Mouse (Mus musculus): ENCODE measurements around the gene Clip3. TPM values are rescaled to one million over a fixed set of nuclear protein-coding genes. Genes with fewer than 3 reads are reported as not detected.

Clip3 gene
- polyA plus RNA-seq, 1 experiment from 2014 or later = 89.7 TPM

- H3K9me3 ChIP-seq (replicated peaks) = no peaks in the 10 kb centered on the region
- ATAC-seq (ENCODE audit: low FRiP score) = no peak
- peaks cover 24% of the 10 kb centered on the region for H3K27me3 ChIP-seq (replicated peaks)
- no peak overlapping the region for H3K9ac ChIP-seq (replicated peaks)
- H3K4me2 ChIP-seq = peak overlapping the region; percentile 56
- WGBS = 57% methylated on average over 18 of the region's 18 CpGs
- H3K4me1 ChIP-seq = peaks cover 37% of the 10 kb centered on the region
- peak overlapping the region; percentile 60; the same call in 1 of the 2 replicates for H3K27ac ChIP-seq (replicated peaks)
- H3K36me3 ChIP-seq = no peaks in the 10 kb centered on the region
- H3K4me3 ChIP-seq (replicated peaks) = peak overlapping the region; percentile 29; the same call in 1 of the 2 replicates
These were observed 41.2 kb downstream of the Clip3 start for GRCm38 (mm10) chr7:30332622-30333259.

GRCm38 (mm10) chr7:30333436-30333835, 41.9 kb downstream of the Clip3 start:
- Histone ChIP-seq H3K9ac (replicated peaks) (no peak overlapping the region), H3K27ac (replicated peaks) (peak overlapping the region; percentile 60), H3K36me3 (no peaks in the 10 kb centered on the region)

GRCm38 (mm10) chr7:30334563-30334962, 43.0 kb downstream of the Clip3 start:
- Histone ChIP-seq H3K4me1 (peaks cover 37% of the 10 kb centered on the region), H3K9ac (replicated peaks) (no peak overlapping the region), H3K4me3 (replicated peaks) (no peak overlapping the region), H3K9me3 (replicated peaks) (no peaks in the 10 kb centered on the region), H3K27ac (replicated peaks) (no peak overlapping the region), H3K36me3 (no peaks in the 10 kb centered on the region), H3K4me2 (no peak overlapping the region), H3K27me3 (replicated peaks) (peaks cover 21% of the 10 kb centered on the region)
- WGBS = 71% methylated on average over 5 of the region's 5 CpGs
- no peak for ATAC-seq (ENCODE audit: low FRiP score)

More at GRCm38 (mm10) chr7:30333436-30333835, 41.9 kb downstream of the Clip3 start:
- H3K9me3 ChIP-seq (replicated peaks) = no peaks in the 10 kb centered on the region
- WGBS = 27% methylated on average over 4 of the region's 4 CpGs
- no peak overlapping the region for H3K4me3 ChIP-seq (replicated peaks)
- no peak overlapping the region for H3K4me2 ChIP-seq
- peaks cover 37% of the 10 kb centered on the region for H3K4me1 ChIP-seq
- peaks cover 24% of the 10 kb centered on the region for H3K27me3 ChIP-seq (replicated peaks)
- ATAC-seq (ENCODE audit: low FRiP score) = peak; percentile 12; the same call in 1 of the 2 replicates

- WGBS = 72% methylated on average over 6 of the region's 6 CpGs
- no peak overlapping the region for H3K4me2 ChIP-seq
- H3K9me3 ChIP-seq (replicated peaks) = no peaks in the 10 kb centered on the region
- no peak overlapping the region for H3K4me3 ChIP-seq (replicated peaks)
- H3K4me1 ChIP-seq = peaks cover 37% of the 10 kb centered on the region
- ATAC-seq (ENCODE audit: low FRiP score) = no peak
- H3K9ac ChIP-seq (replicated peaks) = no peak overlapping the region
- peaks cover 21% of the 10 kb centered on the region for H3K27me3 ChIP-seq (replicated peaks)
- no peak overlapping the region for H3K27ac ChIP-seq (replicated peaks)
- H3K36me3 ChIP-seq = no peaks in the 10 kb centered on the region
These were observed 44.2 kb downstream of the Clip3 start for GRCm38 (mm10) chr7:30335688-30336087.

- Histone ChIP-seq H3K27me3 (replicated peaks) (peaks cover 21% of the 10 kb centered on the region), H3K4me3 (replicated peaks) (no peak overlapping the region), H3K9ac (replicated peaks) (0 out of 2 replicates have a peak overlapping the region, but pooled peaks have one; percentile 17), H3K36me3 (no peaks in the 10 kb centered on the region), H3K4me1 (peaks cover 34% of the 10 kb centered on the region), H3K4me2 (peak overlapping the region; percentile 32), H3K27ac (replicated peaks) (no peak overlapping the region), H3K9me3 (replicated peaks) (no peaks in the 10 kb centered on the region)
- WGBS = under 1% methylated on average over 9 of the region's 9 CpGs
- 0 out of 2 replicates have a peak, but pooled peaks have one; percentile 30 for ATAC-seq (ENCODE audit: low FRiP score)
These were observed 44.9 kb downstream of the Clip3 start for GRCm38 (mm10) chr7:30336384-30336783.

- WGBS = 62% methylated on average over 5 of the region's 5 CpGs
- H3K4me1 ChIP-seq = peaks cover 7% of the 10 kb centered on the region
These were observed 48.0 kb downstream of the Clip3 start for GRCm38 (mm10) chr7:30339432-30340109.

GRCm38 (mm10) chr7:30346635-30347379, 55.3 kb downstream of the Clip3 start:
- Histone ChIP-seq H3K27me3 (replicated peaks) (peaks cover 20% of the 10 kb centered on the region), H3K4me3 (replicated peaks) (no peak overlapping the region), H3K9ac (replicated peaks) (no peak overlapping the region), H3K4me2 (no peak overlapping the region), H3K27ac (replicated peaks) (no peak overlapping the region), H3K9me3 (replicated peaks) (no peaks in the 10 kb centered on the region), H3K4me1 (peaks cover 17% of the 10 kb centered on the region), H3K36me3 (no peaks in the 10 kb centered on the region)
- ATAC-seq (ENCODE audit: low FRiP score) = no peak
- 28% methylated on average over 21 of the region's 21 CpGs for WGBS

More at GRCm38 (mm10) chr7:30339432-30340109, 48.0 kb downstream of the Clip3 start:
- no peak overlapping the region for H3K27ac ChIP-seq (replicated peaks)
- H3K36me3 ChIP-seq = no peaks in the 10 kb centered on the region
- peaks cover 22% of the 10 kb centered on the region for H3K27me3 ChIP-seq (replicated peaks)
- no peaks in the 10 kb centered on the region for H3K9me3 ChIP-seq (replicated peaks)
- no peak for ATAC-seq (ENCODE audit: low FRiP score)
- no peak overlapping the region for H3K9ac ChIP-seq (replicated peaks)
- H3K4me3 ChIP-seq (replicated peaks) = no peak overlapping the region
- H3K4me2 ChIP-seq = no peak overlapping the region

- H3K4me2 ChIP-seq = peak overlapping the region; percentile 53
- peak overlapping the region; percentile 19; the same call in 1 of the 2 replicates for H3K4me3 ChIP-seq (replicated peaks)
- ATAC-seq (ENCODE audit: low FRiP score) = peak; percentile 71
- H3K27me3 ChIP-seq (replicated peaks) = peaks cover 16% of the 10 kb centered on the region
- H3K9me3 ChIP-seq (replicated peaks) = no peaks in the 10 kb centered on the region
- H3K4me1 ChIP-seq = peaks cover 17% of the 10 kb centered on the region
- no peaks in the 10 kb centered on the region for H3K36me3 ChIP-seq
- under 1% methylated on average over 30 of the region's 30 CpGs for WGBS
- H3K9ac ChIP-seq (replicated peaks) = no peak overlapping the region
- no peak overlapping the region for H3K27ac ChIP-seq (replicated peaks)
These were observed 56.3 kb downstream of the Clip3 start for GRCm38 (mm10) chr7:30347828-30348227.

GRCm38 (mm10) chr7:30353279-30353822, 61.8 kb downstream of the Clip3 start:
- Histone ChIP-seq H3K4me1 (peaks cover 24% of the 10 kb centered on the region), H3K27me3 (replicated peaks) (peaks cover 6% of the 10 kb centered on the region; the same call in 1 of the 2 replicates), H3K4me2 (no peak overlapping the region), H3K36me3 (peaks cover 29% of the 10 kb centered on the region), H3K4me3 (replicated peaks) (no peak overlapping the region), H3K9ac (replicated peaks) (no peak overlapping the region), H3K9me3 (replicated peaks) (no peaks in the 10 kb centered on the region), H3K27ac (replicated peaks) (no peak overlapping the region)
- peak; percentile 26; the same call in 1 of the 2 replicates for ATAC-seq (ENCODE audit: low FRiP score)
- 21% methylated on average over 6 of the region's 6 CpGs for WGBS

- H3K4me2 ChIP-seq = no peak overlapping the region
- H3K27me3 ChIP-seq (replicated peaks) = peaks cover 6% of the 10 kb centered on the region; the same call in 1 of the 2 replicates
- 79% methylated on average over 4 of the region's 4 CpGs for WGBS
- H3K4me3 ChIP-seq (replicated peaks) = no peak overlapping the region
- H3K9me3 ChIP-seq (replicated peaks) = no peaks in the 10 kb centered on the region
- peaks cover 29% of the 10 kb centered on the region for H3K36me3 ChIP-seq
- no peak overlapping the region for H3K9ac ChIP-seq (replicated peaks)
- H3K27ac ChIP-seq (replicated peaks) = no peak overlapping the region
- no peak for ATAC-seq (ENCODE audit: low FRiP score)
- peaks cover 31% of the 10 kb centered on the region for H3K4me1 ChIP-seq
These were observed 62.5 kb downstream of the Clip3 start for GRCm38 (mm10) chr7:30354059-30354458.

Measured in neural tube, embryonic 15.5 days (tissue).